Mouse (Mus musculus) CD4-positive, CD25-positive, alpha-beta regulatory T cell, adult 4 months (primary cell): ENCODE measurements around the gene Tnfaip8l3. TPM values are rescaled to one million over a fixed set of nuclear protein-coding genes. Genes with fewer than 3 reads are reported as not detected.

Experiments used
- ATAC-seq: one replicate; pipeline ENCODE4 v1.8.0; 2017
- polyA plus RNA-seq, 2 experiments: library from polyadenylated mRNA; unstranded; fragments of 100-300 nt; shearing (Covaris generic); gene quantifications; one replicate each; pipeline ENCODE4 v1.2.1; 2017

Tnfaip8l3 gene
- polyA plus RNA-seq, 2 experiments from 2014 or later = not detected

GRCm38 (mm10) chr9:53986972-53987371 is 81.2 kb downstream of the Tnfaip8l3 start:
- ATAC-seq = no peak

- ATAC-seq = no peak
Observed at GRCm38 (mm10) chr9:53984868-53985267, 83.3 kb downstream of the Tnfaip8l3 start.

GRCm38 (mm10) chr9:53975122-53975518 is 93.1 kb downstream of the Tnfaip8l3 start, which contains the start of gene Elmod1:
TSS of gene Elmod1 (minus strand) at chr9:53975301.
- ATAC-seq = no peak

- no peak for ATAC-seq
Observed at GRCm38 (mm10) chr9:53974328-53975121, 93.7 kb downstream of the Tnfaip8l3 start.

GRCm38 (mm10) chr9:53973929-53974327 is 94.3 kb downstream of the Tnfaip8l3 start:
- ATAC-seq = no peak

Other genes starting within 250 kb of the Tnfaip8l3 start
- gene Sln, start 218.2 kb downstream of the Tnfaip8l3 start, polyA plus RNA-seq = not detected
- gene Elmod1, start 93.1 kb downstream of the Tnfaip8l3 start, polyA plus RNA-seq = not detected
- under 1 TPM; 0.22 to 0.32 TPM for gene Cyp19a1, start 199.7 kb upstream of the Tnfaip8l3 start, polyA plus RNA-seq
- not detected for gene Gldn, start 218.1 kb upstream of the Tnfaip8l3 start, polyA plus RNA-seq